Mouse (Mus musculus) erythroblast, embryonic 14.5 days (primary cell): ENCODE results near the gene Chst5. TPM values are rescaled to one million over a fixed set of nuclear protein-coding genes. Genes with fewer than 3 reads are reported as not detected.
"Not testable (repeated sequence)": the region's sequence is repeated elsewhere in the genome, so short reads cannot be mapped to it uniquely, and the experiment has no call there.

Experiments
- H3K27me3 ChIP-seq: 2 replicates; pipeline ENCODE4 v1.6.1; 2012; ENCODE audit warnings: inconsistent platforms; ENCODE audit not compliant: control insufficient read depth
- H3K36me3 ChIP-seq: 2 replicates; pipeline ENCODE4 v1.6.1; 2012; ENCODE audit warnings: mild to moderate bottlenecking, inconsistent platforms; ENCODE audit not compliant: control insufficient read depth
- H3K4me1 ChIP-seq: 2 replicates; pipeline ENCODE4 v1.6.1; 2012; ENCODE audit warnings: inconsistent platforms; ENCODE audit not compliant: control insufficient read depth
- H3K4me3 ChIP-seq: replicated peaks from 2 replicates; pipeline ENCODE3; 2012; ENCODE audit warnings: moderate library complexity, mild to moderate bottlenecking, inconsistent platforms
- H3K9me3 ChIP-seq: 2 replicates; pipeline ENCODE4 v1.6.1; 2012; ENCODE audit warnings: low read length, inconsistent platforms, mixed read lengths; ENCODE audit not compliant: control insufficient read depth
- GATA1 ChIP-seq: IDR thresholded peaks from 2 replicates; pipeline ENCODE4 v1.6.1; 2012; ENCODE audit warnings: low read length, inconsistent platforms, mixed read lengths
- TAL1 ChIP-seq: IDR thresholded peaks from 3 replicates; pipeline ENCODE4 v1.6.1; 2012; ENCODE audit warnings: low read length, inconsistent platforms, mixed read lengths
- polyA plus RNA-seq: library from polyadenylated mRNA; stranded (reverse); fragments of >175 nt; gene quantifications from 2 replicates; pipeline ENCODE4 v1.2.3, GENCODE M21; 2012

Gene Chst5
- polyA plus RNA-seq, 1 experiment, result not detected

DNA sequence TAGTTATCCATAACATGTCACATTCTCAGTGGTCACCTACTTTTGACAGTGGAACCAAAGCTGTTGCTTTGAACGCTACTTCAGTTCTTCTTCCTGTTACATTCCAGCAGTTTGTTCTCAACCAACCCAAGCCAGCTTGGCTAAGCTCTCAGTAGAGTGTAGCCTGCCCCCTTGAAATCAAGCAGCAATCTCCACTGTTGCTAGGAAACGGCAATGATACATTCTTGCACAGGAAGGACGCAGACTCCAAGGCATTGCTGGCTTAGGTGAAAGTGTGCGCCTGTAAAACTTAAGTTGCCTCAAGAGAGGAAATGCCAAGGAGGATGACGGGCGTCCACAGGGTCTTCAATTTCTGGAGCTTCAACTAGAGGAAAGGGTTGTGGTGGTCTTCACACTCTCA, 44.4 kb downstream of the Chst5 start:
- Histone ChIP-seq H3K9me3 (no peaks in the 10 kb centered on the region), H3K36me3 (peaks cover 14% of the 10 kb centered on the region), H3K4me3 (no peak overlapping the region), H3K27me3 (no peaks in the 10 kb centered on the region), H3K4me1 (no peaks in the 10 kb centered on the region; the same call in 1 of the 2 replicates)
- TF ChIP-seq GATA1 (no peak), TAL1 (no peak)

DNA sequence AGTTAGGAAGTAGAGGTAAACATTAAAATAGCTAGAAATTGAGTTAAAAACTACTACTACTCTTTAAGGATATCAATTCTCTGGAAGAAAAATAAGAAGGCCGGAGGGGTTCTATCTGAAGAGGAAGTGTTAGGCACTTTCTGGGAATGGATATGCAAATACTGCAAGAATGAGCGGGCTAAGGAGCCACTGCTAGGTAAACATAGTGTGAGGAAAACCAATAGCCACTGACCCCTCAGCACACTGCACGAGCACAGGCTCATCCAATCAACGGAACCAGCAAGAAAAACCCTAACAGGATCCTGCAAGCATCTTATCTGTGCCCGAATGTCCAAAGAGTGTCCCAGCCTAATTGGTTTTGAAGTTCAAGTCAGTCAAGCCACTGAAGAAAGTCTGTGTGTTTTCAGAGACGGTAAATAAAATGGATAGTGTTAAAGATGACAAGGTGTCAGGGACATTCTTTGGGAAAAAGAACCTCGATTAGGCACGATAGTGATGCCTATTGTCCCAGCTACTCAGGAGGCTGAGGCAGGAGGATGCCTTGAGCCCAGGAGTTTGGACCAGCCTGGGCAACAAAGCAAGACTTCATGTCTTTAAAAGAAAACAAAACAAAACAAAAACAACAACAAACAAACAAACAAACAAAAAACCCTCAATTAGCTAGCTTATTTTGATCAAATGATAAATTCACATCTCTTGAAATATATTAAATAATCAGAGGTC, 45.0 kb downstream of the Chst5 start:
- H3K4me3 ChIP-seq, result no peak overlapping the region
- H3K36me3 ChIP-seq, result peaks cover 14% of the 10 kb centered on the region
- H3K27me3 ChIP-seq, result no peaks in the 10 kb centered on the region
- no peaks in the 10 kb centered on the region for H3K9me3 ChIP-seq
- no peaks in the 10 kb centered on the region; the same call in 1 of the 2 replicates for H3K4me1 ChIP-seq
- TF ChIP-seq TAL1 (no peak), GATA1 (no peak)

DNA sequence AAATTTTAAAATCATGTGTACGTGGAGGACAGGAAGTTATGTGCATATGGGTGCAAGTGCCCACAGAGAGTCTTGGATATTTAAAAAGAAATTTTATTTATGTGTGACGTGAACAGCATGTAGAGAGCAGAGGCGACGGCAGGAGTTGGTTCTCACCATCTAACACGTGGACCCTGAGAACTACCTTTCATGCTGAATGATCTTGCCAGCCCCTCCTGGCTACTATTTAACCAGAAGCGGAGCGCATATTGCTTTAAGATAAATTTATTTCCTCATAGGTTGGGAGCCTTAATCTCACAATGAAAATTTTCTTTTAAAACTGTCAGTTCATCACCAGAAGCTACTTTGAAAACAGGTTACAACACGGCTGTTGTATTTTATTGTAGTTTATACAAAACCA, 45.6 kb downstream of the Chst5 start:
- Histone ChIP-seq H3K27me3 (no peaks in the 10 kb centered on the region), H3K9me3 (no peaks in the 10 kb centered on the region), H3K4me1 (no peaks in the 10 kb centered on the region; the same call in 1 of the 2 replicates), H3K4me3 (no peak overlapping the region), H3K36me3 (peaks cover 11% of the 10 kb centered on the region)
- TF ChIP-seq GATA1, result no peak
- no peak for TF ChIP-seq TAL1

DNA sequence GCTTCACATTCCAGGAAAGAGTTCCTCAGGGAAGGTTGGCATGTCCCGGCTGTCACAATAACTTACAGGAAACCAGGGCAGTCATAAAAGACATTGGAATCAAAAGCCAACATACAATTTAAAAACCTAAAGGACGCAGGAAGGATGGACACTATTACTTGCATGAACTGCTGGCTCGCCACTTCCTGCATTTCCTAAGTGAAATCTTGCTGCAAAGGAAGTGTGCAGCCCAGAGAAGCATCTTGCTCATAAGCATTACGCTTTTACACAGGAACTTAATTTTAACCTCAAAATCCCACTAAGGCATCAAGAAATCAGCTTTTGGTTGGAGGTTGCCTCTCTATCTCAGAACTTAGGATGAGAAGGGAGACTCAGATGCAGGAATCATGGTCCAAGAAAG, 47.0 kb downstream of the Chst5 start:
- TF ChIP-seq GATA1, result no peak
- no peak for TF ChIP-seq TAL1
- Histone ChIP-seq H3K27me3 (no peaks in the 10 kb centered on the region), H3K4me1 (no peaks in the 10 kb centered on the region), H3K4me3 (no peak overlapping the region), H3K9me3 (no peaks in the 10 kb centered on the region), H3K36me3 (peaks cover 9% of the 10 kb centered on the region)

DNA sequence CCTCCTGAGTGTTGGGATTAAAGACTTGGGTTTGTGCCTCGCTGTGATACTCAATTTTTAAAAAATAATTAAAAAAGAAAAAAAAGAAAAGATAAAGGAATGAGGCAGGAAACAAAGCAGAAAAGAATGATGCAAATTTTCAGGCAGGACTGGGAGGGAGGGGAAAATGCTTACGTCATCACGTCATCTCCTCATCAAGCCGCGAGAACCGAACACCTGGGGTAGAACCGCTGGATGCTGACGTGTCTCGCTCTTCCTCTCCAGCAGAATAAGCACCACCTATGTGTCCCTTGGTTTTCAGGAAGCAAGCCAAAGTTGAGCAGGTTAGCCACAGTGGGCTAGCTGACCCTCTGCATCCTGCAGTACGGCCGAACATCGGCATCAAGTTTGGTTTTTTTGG, 54.3 kb downstream of the Chst5 start:
- H3K27me3 ChIP-seq, result no peaks in the 10 kb centered on the region
- no peak overlapping the region for H3K4me3 ChIP-seq
- peaks cover 5% of the 10 kb centered on the region; the same call in 1 of the 2 replicates for H3K36me3 ChIP-seq
- TF ChIP-seq GATA1, result no peak
- TF ChIP-seq TAL1, result no peak
- peaks cover 35% of the 10 kb centered on the region for H3K4me1 ChIP-seq
- no peaks in the 10 kb centered on the region for H3K9me3 ChIP-seq

DNA sequence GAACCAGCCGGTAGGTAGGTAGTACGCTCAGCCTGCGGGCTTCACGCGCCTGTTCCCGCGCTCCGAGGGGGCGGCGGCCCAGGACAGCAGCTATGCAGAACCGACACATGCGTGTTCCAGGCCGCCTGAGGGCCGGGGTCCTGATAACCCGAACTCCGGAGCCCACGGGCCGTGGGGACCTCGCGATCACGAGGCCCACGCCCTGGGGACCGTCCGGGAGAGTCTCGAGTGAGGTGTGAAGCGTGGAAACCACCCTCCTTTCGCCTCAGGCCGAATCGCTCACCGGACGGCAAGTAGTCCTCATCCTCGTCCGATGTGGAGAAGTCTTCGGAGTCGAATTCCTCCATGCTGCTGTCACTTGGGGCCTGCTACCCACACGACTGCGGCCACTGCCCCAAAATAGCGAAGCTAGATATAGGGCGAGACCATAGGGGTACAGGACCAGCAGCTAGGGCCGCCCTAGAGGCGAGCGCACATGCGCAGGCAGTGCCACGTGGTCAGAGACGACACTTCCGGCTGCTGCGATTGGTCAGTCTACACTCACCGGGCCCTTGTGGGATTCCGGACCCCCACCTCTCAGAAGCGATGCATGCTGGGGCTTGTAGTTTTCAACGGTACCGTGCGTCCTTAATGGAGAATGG, 56.3 kb downstream of the Chst5 start, which contains the start of gene Cfdp1:
TSS of gene Cfdp1 (minus strand) at position 431 of the 641 bp plus-strand sequence.
- Histone ChIP-seq H3K4me3 (peak within 1 kb of the TSS; percentile 99), H3K36me3 (peaks cover 13% of the 10 kb centered on the region), H3K27me3 (no peaks in the 10 kb centered on the region), H3K4me1 (peaks cover 48% of the 10 kb centered on the region), H3K9me3 (no peaks in the 10 kb centered on the region)
- TF ChIP-seq GATA1 (no peak), TAL1 (no peak)

DNA sequence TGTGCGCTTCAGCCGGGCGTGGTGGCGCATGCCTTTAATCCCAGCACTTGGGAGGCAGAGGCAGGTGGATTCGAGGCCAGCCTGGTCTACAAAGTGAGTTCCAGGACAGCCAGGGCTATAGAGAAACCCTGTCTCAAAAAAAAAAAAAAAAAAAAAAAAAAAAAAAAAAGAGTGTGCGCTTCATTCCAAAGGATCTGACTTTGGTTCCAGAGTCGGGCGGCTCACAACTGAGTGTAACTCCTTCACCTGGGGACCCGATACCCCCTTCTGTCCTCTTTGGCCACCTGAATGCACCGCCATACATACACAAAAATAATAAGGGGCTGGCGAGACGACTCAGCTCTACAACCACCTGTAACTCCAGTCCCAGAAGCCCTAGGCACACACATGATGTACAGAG, 57.0 kb downstream of the Chst5 start:
- Histone ChIP-seq H3K4me1 (peaks cover 54% of the 10 kb centered on the region), H3K4me3 (peak overlapping the region; percentile 99), H3K36me3 (peaks cover 18% of the 10 kb centered on the region)
- not testable (repeated sequence) for H3K27me3 ChIP-seq, H3K9me3 ChIP-seq

DNA sequence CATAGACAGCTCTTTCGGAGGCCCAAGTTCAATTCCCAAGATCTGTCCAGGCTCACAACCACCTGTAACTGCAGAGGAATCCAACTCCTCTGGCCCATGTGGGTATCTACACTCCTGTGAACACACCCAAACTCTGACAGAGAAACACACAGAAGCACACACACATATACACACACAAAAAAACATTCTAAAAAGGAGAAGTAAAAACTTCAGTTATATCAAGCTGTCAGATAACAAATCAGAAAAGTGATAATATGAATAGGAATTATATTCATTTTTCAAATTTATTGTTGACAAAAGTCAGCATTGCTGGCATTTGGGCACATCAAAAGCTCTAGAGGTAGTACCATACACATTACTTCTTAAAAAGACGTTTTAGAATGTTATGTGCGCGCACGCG, 63.5 kb downstream of the Chst5 start:
- peaks cover 29% of the 10 kb centered on the region for H3K4me1 ChIP-seq
- no peak overlapping the region for H3K4me3 ChIP-seq
- H3K36me3 ChIP-seq, result peaks cover 49% of the 10 kb centered on the region
- no peaks in the 10 kb centered on the region for H3K9me3 ChIP-seq
- TF ChIP-seq GATA1 (no peak), TAL1 (no peak)
- H3K27me3 ChIP-seq, result no peaks in the 10 kb centered on the region

Other genes with a start within 250 kb of the Chst5 start
- gene Ctrb1, start 219.4 kb downstream of the Chst5 start, polyA plus RNA-seq, result not detected in 2 replicates
- gene Bcar1, start 166.6 kb downstream of the Chst5 start, polyA plus RNA-seq, result 0.05 and 0.07 TPM in 2 replicates
- 1.4 and 2.2 TPM in 2 replicates for gene Cfdp1, start 56.2 kb downstream of the Chst5 start, polyA plus RNA-seq
- gene Tmem170, start 33.7 kb downstream of the Chst5 start, polyA plus RNA-seq, result 0.07 and 0.08 TPM in 2 replicates
- 0.33 and 0.70 TPM in 2 replicates for gene Tmem231, start 23.4 kb upstream of the Chst5 start, polyA plus RNA-seq
- 2.0 and 3.3 TPM in 2 replicates for gene Gabarapl2, start 30.3 kb upstream of the Chst5 start, polyA plus RNA-seq
- 0.06 TPM in 1 of 2 replicates, not detected in the other for gene Adat1, start 81.9 kb upstream of the Chst5 start, polyA plus RNA-seq
- gene Kars, start 100.9 kb upstream of the Chst5 start, polyA plus RNA-seq, result 5.8 and 6.3 TPM in 2 replicates
- 0.40 and 0.49 TPM in 2 replicates for gene Terf2ip, start 101.0 kb upstream of the Chst5 start, polyA plus RNA-seq
- gene Gm6793, start 104.6 kb upstream of the Chst5 start, polyA plus RNA-seq, result 0.12 TPM in 1 of 2 replicates, not detected in the other